ENCODE assay signal across 27 mouse cellular contexts in the genomic region with DNA sequence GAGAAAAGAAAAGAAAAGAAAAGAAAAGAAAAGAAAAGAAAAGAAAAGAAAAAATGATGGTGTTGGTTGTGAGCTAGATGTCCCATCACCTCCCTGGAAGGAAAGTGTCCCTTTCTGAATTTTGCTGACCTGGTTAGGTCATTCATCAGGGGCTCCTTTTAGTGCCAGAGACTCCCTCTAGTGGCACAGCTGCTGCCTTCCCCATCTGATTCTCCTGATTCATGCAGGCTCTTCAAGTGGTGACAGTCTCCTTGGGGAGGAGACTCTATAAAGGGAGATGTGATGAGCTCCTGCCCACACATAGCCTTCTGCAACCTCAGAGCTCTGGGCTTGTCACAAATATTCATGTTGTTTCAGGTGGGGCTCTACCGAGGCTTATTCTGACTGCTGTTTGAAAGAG. TPM values are rescaled to one million over a fixed set of nuclear protein-coding genes. Genes with fewer than 3 reads are reported as not detected.
DNase-seq lines count a peak whose midpoint lies in the region; ATAC-seq and TF ChIP-seq lines count a peak whose summit lies in the region.
"Not testable (repeated sequence)": the region's sequence is repeated elsewhere in the genome, so short reads cannot be mapped to it uniquely, and the experiment has no call there.
"Had no signal": no experiment of that assay in that cellular context is flagged by ENCODE, and none has a peak within 500 bp of the region (broad histone marks: within the 10 kb centered on the region; RNA-seq: fewer than 3 reads in every experiment).

No protein-coding gene starts in this region.

- H3K4me1 ChIP-seq in embryonic facial prominence, embryonic 11.5 days (ENCODE audit: control insufficient read depth, insufficient read depth, low read length); hindbrain, postnatal 0 days (ENCODE audit: insufficient read depth, low read length); lung, embryonic 14.5 days (ENCODE audit: insufficient read depth); midbrain, postnatal 0 days (ENCODE audit: insufficient read depth, low read length): not testable (repeated sequence)

- H3K27ac ChIP-seq in embryonic facial prominence, embryonic 11.5 days (replicated peaks; ENCODE audit: low read depth, low read length); hindbrain, postnatal 0 days; left cerebral cortex, adult 2 months; lung, embryonic 14.5 days (ENCODE audit: low read depth); midbrain, postnatal 0 days (ENCODE audit: low read depth, low read length): not testable (repeated sequence)

- H3K4me3 ChIP-seq in embryonic facial prominence, embryonic 11.5 days (ENCODE audit: low read depth, low read length); hindbrain, postnatal 0 days (ENCODE audit: low read length); left cerebral cortex, adult 2 months; lung, embryonic 14.5 days (ENCODE audit: low read depth, low read length); midbrain, postnatal 0 days (ENCODE audit: low read depth, low read length): not testable (repeated sequence)

- intact Hi-C loops in left cerebral cortex, adult 2 months (cut with DNase I) = loop anchor here (1.0 kb wide), 1 partner anchor 26 kb away; no protein-coding TSS in a partner anchor

- H3K36me3 ChIP-seq in embryonic facial prominence, embryonic 11.5 days (replicated peaks; ENCODE audit: control insufficient read depth, insufficient read depth, low read depth, low read length); hindbrain, postnatal 0 days (ENCODE audit: insufficient read depth, low read length); lung, embryonic 14.5 days (ENCODE audit: insufficient read depth); midbrain, postnatal 0 days (ENCODE audit: insufficient read depth, low read length): not testable (repeated sequence)

- no CpG with 5 or more reads among the region's 1 CpGs for WGBS in embryonic facial prominence, embryonic 11.5 days
- WGBS in hindbrain, postnatal 0 days = no CpG with 5 or more reads among the region's 1 CpGs
- WGBS in lung, embryonic 14.5 days = no CpG with 5 or more reads among the region's 1 CpGs
- WGBS in midbrain, postnatal 0 days = no CpG with 5 or more reads among the region's 1 CpGs

- not testable (repeated sequence) for H3K4me2 ChIP-seq in embryonic facial prominence, embryonic 11.5 days (ENCODE audit: low read depth, low read length); hindbrain, postnatal 0 days (ENCODE audit: low read depth, low read length); lung, embryonic 14.5 days; midbrain, postnatal 0 days (ENCODE audit: low read depth, low read length, poor library complexity, severe bottlenecking)

- peak; percentile 24; the same call in 1 of the 2 replicates for TF ChIP-seq CTCF in hindbrain, postnatal 0 days (IDR thresholded peaks at IDR 0.05; ENCODE audit: low read depth)
- peak; percentile 27; the same call in 1 of the 2 replicates for TF ChIP-seq CTCF in left cerebral cortex, adult 2 months (IDR thresholded peaks at IDR 0.05)
- TF ChIP-seq CTCF in lung, embryonic 14.5 days (IDR thresholded peaks at IDR 0.05; ENCODE audit: low read depth) = not testable (repeated sequence)
- peak; percentile 27 for TF ChIP-seq CTCF in midbrain, postnatal 0 days (IDR thresholded peaks at IDR 0.05)

- H3K27me3 ChIP-seq in embryonic facial prominence, embryonic 11.5 days (ENCODE audit: control insufficient read depth, insufficient read depth, low read length); hindbrain, postnatal 0 days (ENCODE audit: insufficient read depth, low read length); lung, embryonic 14.5 days (ENCODE audit: insufficient read depth, low read length); midbrain, postnatal 0 days (ENCODE audit: insufficient read depth, low read length): not testable (repeated sequence)

- DNase-seq in 3T3-L1 (ENCODE audit: low read depth, low spot score) = peak; percentile 6
- DNase-seq in brain, adult 2 months (ENCODE audit: low read depth, low spot score) = peak; percentile 35
- peak; percentile 0 for DNase-seq in embryonic facial prominence, embryonic 11.5 days (ENCODE audit: low spot score)
- not testable (repeated sequence) for DNase-seq in hindbrain, postnatal 0 days (ENCODE audit: low spot score); left cerebral cortex, adult 2 months (ENCODE audit: extremely low spot score in 1 of 2, low spot score in 2 of 2); midbrain, postnatal 0 days (ENCODE audit: low spot score)
- DNase-seq in kidney, postnatal 14 days = peak; percentile 0
- peak; percentile 6 for DNase-seq in lung, embryonic 14.5 days

- not testable (repeated sequence) for ATAC-seq in embryonic facial prominence, embryonic 11.5 days (replicated peaks; ENCODE audit: insufficient number of reproducible peaks, low FRiP score, low TSS enrichment, low read depth); hindbrain, postnatal 0 days; lung, embryonic 14.5 days (ENCODE audit: insufficient read depth); midbrain, postnatal 0 days (ENCODE audit: low FRiP score)

- H3K9me3 ChIP-seq in embryonic facial prominence, embryonic 11.5 days (replicated peaks; ENCODE audit: control insufficient read depth, low read length); hindbrain, postnatal 0 days (ENCODE audit: low read length); lung, embryonic 14.5 days (ENCODE audit: low read depth, low read length); midbrain, postnatal 0 days (ENCODE audit: low read length): not testable (repeated sequence)

- H3K9ac ChIP-seq in embryonic facial prominence, embryonic 11.5 days (replicated peaks; ENCODE audit: low read length); hindbrain, postnatal 0 days (replicated peaks; ENCODE audit: low read length); lung, embryonic 14.5 days; midbrain, postnatal 0 days (replicated peaks; ENCODE audit: low read length, poor library complexity, severe bottlenecking): not testable (repeated sequence)

RNA-seq across cellular contexts. Expression of gene Gm6890, which starts 30.0 kb away (rescaled TPM):
- not detected in 2 replicates for polyA plus RNA-seq in embryonic facial prominence, embryonic 11.5 days (2014; fragmentation: Nextera tagmentation; extraction: Ambion mirVana)
- not detected in 2 replicates for total RNA-seq in hindbrain, postnatal 0 days (2014; rRNA removed)
- polyA plus RNA-seq in hindbrain, postnatal 0 days (2015; fragmentation: Nextera tagmentation; extraction: Ambion mirVana) = not detected in 2 replicates
- not detected for total RNA-seq in left cerebral cortex, adult 2 months (2021)
- polyA plus RNA-seq in lung, embryonic 14.5 days (2014; fragmentation: Nextera tagmentation; extraction: Ambion mirVana) = not detected in 2 replicates
- not detected in 2 replicates for total RNA-seq in midbrain, postnatal 0 days (2014; rRNA removed)
- not detected in 2 replicates for polyA plus RNA-seq in midbrain, postnatal 0 days (2015; fragmentation: Nextera tagmentation; extraction: Ambion mirVana)
- total RNA-seq: adrenal gland, adult 18-20 months; forebrain, postnatal 0 days; gastrocnemius, postnatal 36 days; heart, adult 8-10 months; heart, postnatal 25 days; layer of hippocampus, adult 18-20 months; layer of hippocampus, postnatal 25 days; left cerebral cortex, postnatal 36 days had no signal
- polyA plus RNA-seq: cerebellum, adult 2 months; embryonic facial prominence, embryonic 10.5 days; forebrain, embryonic 10.5 days; forebrain, postnatal 0 days; heart, embryonic 14.5 days; hindbrain, embryonic 13.5 days; inflammation-experienced regulatory T-cells, adult 6 months; limb, embryonic 15.5 days; liver, embryonic 15.5 days; midbrain, embryonic 13.5 days; neural tube, embryonic 12.5 days; stomach, embryonic 14.5 days had no signal
